Mouse (Mus musculus) hindbrain, embryonic 16.5 days (tissue): Measurements from ENCODE around the gene Timm13. TPM values are rescaled to one million over a fixed set of nuclear protein-coding genes. Genes with fewer than 3 reads are reported as not detected.

Source experiments
- ATAC-seq: fragments of 200-750 bp; cut with Nextera tagmentation; 2 replicates; pipeline ENCODE4 v1.8.0; 2017; ENCODE audit warnings: moderate TSS enrichment, moderate library complexity
- H3K27ac ChIP-seq: fragments of 300-500 bp; sonication (generic); 2 replicates; pipeline ENCODE4 v1.5.1; 2014; ENCODE audit warnings: low read depth, mild to moderate bottlenecking, control low read depth, low read length, moderate library complexity
- H3K27me3 ChIP-seq: fragments of 300-500 bp; sonication (generic); replicated peaks from 2 replicates; pipeline ENCODE4 v1.6.1; 2014; ENCODE audit warnings: low read length; ENCODE audit not compliant: control insufficient read depth, insufficient read depth
- H3K36me3 ChIP-seq: fragments of 300-500 bp; sonication (generic); 2 replicates; pipeline ENCODE4 v1.6.1; 2014; ENCODE audit warnings: mild to moderate bottlenecking, low read length, moderate library complexity, mixed read lengths; ENCODE audit not compliant: control insufficient read depth, insufficient read depth
- H3K4me1 ChIP-seq: fragments of 300-500 bp; sonication (generic); 2 replicates; pipeline ENCODE4 v1.6.1; 2014; ENCODE audit warnings: low read depth, low read length; ENCODE audit not compliant: control insufficient read depth, insufficient read depth
- H3K4me2 ChIP-seq: fragments of 300-500 bp; sonication (generic); 2 replicates; pipeline ENCODE4 v1.6.1; 2014; ENCODE audit warnings: mild to moderate bottlenecking, low read length, control low read depth, moderate library complexity
- H3K4me3 ChIP-seq: fragments of 300-500 bp; sonication (generic); 2 replicates; pipeline ENCODE4 v1.5.1; 2014; ENCODE audit warnings: mild to moderate bottlenecking, low read length, control low read depth, moderate library complexity
- H3K9ac ChIP-seq: fragments of 300-500 bp; sonication (generic); 2 replicates; pipeline ENCODE4 v1.6.1; 2014; ENCODE audit warnings: low read depth, mild to moderate bottlenecking, control low read depth, low read length, moderate library complexity
- H3K9me3 ChIP-seq: fragments of 300-500 bp; sonication (generic); 2 replicates; pipeline ENCODE4 v1.6.1; 2014; ENCODE audit warnings: mild to moderate bottlenecking, low read length, moderate library complexity; ENCODE audit not compliant: control insufficient read depth
- WGBS: fragments of 180-500 bp; shearing (Covaris S2); extraction: QIAGEN DNeasy Blood & Tissue Kit; methylation state at CpG from one replicate; pipeline ENCODE4 v1.1.7; 2014; 5-methylcytosine and 5-hydroxymethylcytosine counted together
- polyA plus RNA-seq: library from polyadenylated mRNA; unstranded; fragments of >200 nt; fragmentation: Nextera tagmentation; extraction: Ambion mirVana; gene quantifications from 2 replicates; pipeline ENCODE4 v1.2.1, GENCODE M21; 2015

Timm13 gene
- polyA plus RNA-seq, 1 experiment from 2014 or later: 364 TPM

DNA sequence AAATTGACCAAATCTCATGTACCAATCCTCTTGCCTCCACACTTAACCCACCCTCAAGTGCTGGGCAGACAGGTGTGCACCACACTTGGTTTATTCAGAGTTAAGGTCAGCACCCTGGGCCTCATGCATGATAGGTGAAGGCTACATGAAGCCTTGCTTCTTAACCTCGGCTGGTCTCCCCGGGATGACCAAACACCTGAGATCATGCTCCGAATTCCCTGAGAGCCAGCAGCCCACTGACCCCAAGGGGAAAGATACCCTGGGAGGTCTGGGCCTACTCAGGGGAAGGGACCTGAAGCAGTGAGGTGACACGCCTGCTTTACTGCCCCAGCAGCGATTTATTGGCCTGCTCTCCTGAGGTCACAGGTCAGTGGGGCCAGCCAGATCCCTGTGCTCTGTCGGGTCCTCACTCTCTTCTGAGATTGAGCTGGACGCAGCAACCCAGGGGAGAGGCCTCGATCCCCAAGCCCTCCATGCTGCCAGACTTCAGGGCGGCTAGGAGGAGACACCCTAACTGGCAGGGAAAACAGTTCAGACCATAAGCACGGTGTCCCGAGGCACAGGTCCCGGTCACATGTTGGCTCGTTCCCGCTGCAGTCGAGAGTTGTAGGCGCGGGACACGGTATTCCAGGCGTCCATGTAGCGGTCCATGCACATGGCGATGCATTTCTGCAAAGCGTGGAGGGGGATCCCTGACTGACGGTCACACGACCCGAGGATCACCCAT, 1.0 kb downstream of the Timm13 start:
- no peaks in the 10 kb centered on the region for H3K9me3 ChIP-seq
- H3K36me3 ChIP-seq: peaks cover 33% of the 10 kb centered on the region
- H3K27me3 ChIP-seq: no peaks in the 10 kb centered on the region
- H3K9ac ChIP-seq: peak overlapping the region; percentile 94
- peak overlapping the region; percentile 91 for H3K4me3 ChIP-seq
- no peak for ATAC-seq
- 15% methylated on average over 24 of the region's 25 CpGs for WGBS
- H3K4me2 ChIP-seq: peak overlapping the region; percentile 70
- peaks cover 14% of the 10 kb centered on the region for H3K4me1 ChIP-seq
- peak overlapping the region; percentile 94 for H3K27ac ChIP-seq

DNA sequence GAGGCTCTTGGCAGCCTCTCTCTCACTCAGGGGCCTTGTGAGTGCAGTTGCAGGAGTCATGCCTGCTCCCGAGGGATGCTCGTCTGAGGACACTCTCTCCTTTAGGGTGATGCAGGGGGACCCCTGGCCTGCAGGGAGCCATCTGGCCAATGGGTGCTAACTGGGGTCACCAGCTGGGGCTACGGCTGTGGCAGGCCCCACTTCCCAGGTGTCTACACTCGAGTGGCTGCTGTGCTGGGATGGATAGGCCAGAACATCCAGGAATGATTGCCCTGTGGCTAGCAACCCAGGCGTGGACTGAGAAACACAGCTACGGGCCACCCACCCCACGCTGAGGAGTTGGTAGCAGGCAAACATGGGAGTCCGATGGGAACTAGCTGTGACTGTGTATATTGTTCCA, 1.7 kb downstream of the Timm13 start:
- Histone ChIP-seq H3K9me3 (no peaks in the 10 kb centered on the region), H3K36me3 (peaks cover 26% of the 10 kb centered on the region), H3K9ac (no peak overlapping the region), H3K4me2 (peak overlapping the region; percentile 70), H3K4me1 (peaks cover 14% of the 10 kb centered on the region), H3K27me3 (no peaks in the 10 kb centered on the region), H3K27ac (no peak overlapping the region), H3K4me3 (no peak overlapping the region)
- WGBS: 91% methylated on average over 8 of the region's 8 CpGs
- ATAC-seq: no peak

DNA sequence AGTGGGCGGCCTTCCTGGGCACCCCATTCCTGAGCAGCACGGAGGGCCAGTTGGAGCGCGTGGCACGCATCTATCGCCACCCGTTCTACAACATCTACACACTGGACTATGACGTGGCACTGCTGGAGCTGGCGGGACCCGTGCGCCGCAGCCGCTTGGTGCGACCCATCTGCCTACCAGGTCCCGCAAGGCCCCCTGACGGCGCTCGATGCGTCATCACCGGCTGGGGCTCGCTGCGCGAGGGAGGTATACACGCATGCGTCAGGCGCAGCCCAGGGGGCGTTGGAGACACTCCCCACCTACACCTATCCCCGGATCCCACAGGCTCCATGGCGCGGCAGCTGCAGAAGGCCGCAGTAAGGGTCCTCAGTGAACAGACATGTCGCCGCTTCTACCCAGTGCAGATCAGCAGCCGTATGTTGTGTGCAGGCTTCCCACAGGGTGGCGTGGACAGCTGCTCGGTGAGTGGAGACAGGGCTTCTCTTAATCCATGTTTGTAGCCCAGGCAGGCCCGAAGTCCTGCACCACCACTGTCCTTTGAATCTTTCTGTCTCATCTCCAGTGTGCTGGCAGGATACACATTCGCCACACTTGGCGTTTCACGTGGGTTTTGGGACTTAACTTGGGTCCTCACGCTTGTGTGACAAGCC, 2.8 kb downstream of the Timm13 start:
- Histone ChIP-seq H3K27me3 (no peaks in the 10 kb centered on the region), H3K4me2 (peak overlapping the region; percentile 3; the same call in 1 of the 2 replicates), H3K9me3 (no peaks in the 10 kb centered on the region), H3K27ac (no peak overlapping the region), H3K4me3 (no peak overlapping the region; the same call in 1 of the 2 replicates), H3K36me3 (peaks cover 16% of the 10 kb centered on the region), H3K9ac (peak overlapping the region; percentile 1; the same call in 1 of the 2 replicates), H3K4me1 (peaks cover 14% of the 10 kb centered on the region)
- no peak for ATAC-seq
- WGBS: 29% methylated on average over 41 of the region's 41 CpGs

DNA sequence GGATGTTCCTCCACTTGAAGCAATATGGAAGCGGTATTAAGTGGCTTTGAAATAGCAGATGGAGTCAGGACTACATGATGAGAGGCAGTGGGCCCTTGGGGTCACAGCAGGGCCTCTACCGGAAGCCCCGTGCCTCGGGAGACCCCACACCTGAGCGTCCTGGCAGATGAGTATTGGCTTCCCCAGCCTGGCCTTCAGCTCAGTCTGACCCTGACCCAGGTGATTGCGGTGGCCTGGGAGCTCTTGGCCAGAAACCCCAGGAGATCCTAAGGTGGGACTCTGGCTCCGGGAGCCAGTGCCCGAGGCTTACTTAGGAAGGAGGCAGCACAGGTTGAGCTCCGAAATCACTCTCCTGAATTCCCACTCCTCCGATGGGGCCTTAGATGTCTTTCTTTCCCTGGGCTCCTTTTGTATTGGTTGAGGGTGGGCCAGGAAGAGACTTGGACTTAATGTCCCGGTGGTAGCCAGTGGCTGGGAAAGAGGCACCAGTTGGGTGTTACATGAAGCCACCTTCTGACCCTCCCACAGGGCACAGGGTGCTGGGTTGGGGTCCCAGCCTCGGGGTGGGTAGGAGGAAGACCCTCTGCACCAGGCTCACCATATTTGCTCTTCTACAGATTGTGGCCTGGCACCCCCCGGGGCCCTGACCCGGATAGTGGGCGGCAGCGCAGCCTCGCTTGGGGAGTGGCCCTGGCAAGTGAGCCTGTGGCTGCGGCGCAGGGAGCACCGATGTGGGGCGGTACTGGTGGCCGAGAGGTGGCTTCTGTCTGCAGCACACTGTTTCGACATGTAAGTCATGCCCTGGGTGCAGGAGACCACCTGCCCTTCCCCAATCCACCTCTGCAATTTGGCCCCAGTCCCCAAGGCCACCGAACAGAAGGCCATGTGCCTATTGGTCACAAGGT, 3.9 kb downstream of the Timm13 start:
- no peaks in the 10 kb centered on the region for H3K9me3 ChIP-seq
- H3K4me2 ChIP-seq: no peak overlapping the region
- peaks cover 14% of the 10 kb centered on the region for H3K4me1 ChIP-seq
- WGBS: 71% methylated on average over 24 of the region's 24 CpGs
- no peak overlapping the region for H3K4me3 ChIP-seq
- no peak overlapping the region for H3K27ac ChIP-seq
- no peak overlapping the region for H3K9ac ChIP-seq
- H3K27me3 ChIP-seq: no peaks in the 10 kb centered on the region
- ATAC-seq: no peak
- peaks cover 6% of the 10 kb centered on the region for H3K36me3 ChIP-seq

DNA sequence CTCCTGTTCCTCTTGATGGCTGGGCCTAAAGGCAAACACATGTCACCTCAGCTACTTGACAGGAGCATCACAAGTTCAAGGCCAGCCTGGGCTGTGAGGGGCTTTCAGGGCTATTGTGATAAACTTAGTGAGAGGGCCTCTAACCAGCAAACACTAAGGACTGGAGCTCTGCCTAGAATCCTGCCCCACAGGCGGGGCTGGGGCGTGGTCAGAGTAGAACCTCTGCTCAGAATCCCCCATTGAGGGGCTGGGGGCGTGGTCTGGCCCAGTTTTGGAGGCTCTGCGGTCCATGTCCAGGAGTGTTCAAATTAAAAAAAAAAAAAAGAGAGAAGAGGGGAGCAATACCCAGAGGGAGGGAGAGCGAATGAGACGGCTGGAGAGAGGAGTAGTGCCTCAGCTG, 5.1 kb downstream of the Timm13 start:
- peaks cover 3% of the 10 kb centered on the region; the same call in 1 of the 2 replicates for H3K36me3 ChIP-seq
- no peak overlapping the region for H3K4me3 ChIP-seq

DNA sequence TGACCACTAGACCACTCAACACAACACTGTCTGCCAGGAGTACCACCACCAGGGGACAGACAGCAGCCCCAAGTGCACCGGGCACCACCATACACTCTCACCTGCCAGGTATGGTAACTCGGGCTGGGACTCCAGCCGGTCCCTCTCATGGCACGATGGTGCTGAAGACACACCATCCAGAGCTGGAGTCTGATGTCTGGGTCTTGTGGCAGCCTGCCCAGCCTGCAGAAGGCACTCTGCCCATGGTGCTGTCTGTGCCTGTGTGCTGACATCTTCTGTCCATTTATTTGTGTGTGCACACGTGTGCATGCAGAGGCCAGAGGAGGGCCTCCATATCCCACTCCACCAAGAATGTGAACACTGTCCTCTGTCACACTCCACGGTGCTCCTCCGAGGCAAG, 5.7 kb downstream of the Timm13 start:
- Histone ChIP-seq H3K27ac (no peak overlapping the region), H3K4me2 (no peak overlapping the region), H3K4me3 (no peak overlapping the region), H3K27me3 (no peaks in the 10 kb centered on the region), H3K9ac (no peak overlapping the region), H3K9me3 (no peaks in the 10 kb centered on the region), H3K4me1 (peaks cover 11% of the 10 kb centered on the region), H3K36me3 (peaks cover 3% of the 10 kb centered on the region; the same call in 1 of the 2 replicates)
- no peak for ATAC-seq
- WGBS: 91% methylated on average over 7 of the region's 7 CpGs

More for the DNA sequence above, 5.1 kb downstream of the Timm13 start:
- Histone ChIP-seq H3K27me3 (no peaks in the 10 kb centered on the region), H3K4me1 (peaks cover 11% of the 10 kb centered on the region), H3K27ac (no peak overlapping the region), H3K9me3 (no peaks in the 10 kb centered on the region), H3K4me2 (no peak overlapping the region), H3K9ac (no peak overlapping the region)
- WGBS: 78% methylated on average over 6 of the region's 6 CpGs
- no peak for ATAC-seq

DNA sequence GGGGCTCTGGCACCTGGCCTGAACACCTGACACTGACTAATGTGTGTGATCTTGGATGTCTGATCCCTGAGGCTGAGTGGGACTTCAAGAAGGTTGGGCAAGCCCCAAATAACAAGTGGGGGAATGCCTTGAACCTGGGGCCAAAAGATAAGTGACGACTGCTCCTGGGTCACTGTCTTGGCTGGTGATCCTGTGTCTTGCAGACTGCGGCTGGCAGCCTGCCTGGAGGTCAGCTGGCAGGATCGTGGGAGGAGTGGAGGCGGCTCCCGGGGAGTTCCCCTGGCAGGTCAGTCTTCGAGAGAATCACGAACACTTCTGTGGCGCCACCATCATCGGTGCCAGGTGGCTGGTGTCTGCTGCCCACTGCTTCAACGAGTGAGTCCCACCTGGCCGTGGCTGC, 13.6 kb downstream of the Timm13 start:
- Histone ChIP-seq H3K27me3 (peaks cover 2% of the 10 kb centered on the region), H3K36me3 (no peaks in the 10 kb centered on the region), H3K27ac (no peak overlapping the region), H3K4me1 (no peaks in the 10 kb centered on the region), H3K4me3 (no peak overlapping the region), H3K9ac (no peak overlapping the region), H3K9me3 (no peaks in the 10 kb centered on the region), H3K4me2 (no peak overlapping the region)
- 53% methylated on average over 10 of the region's 11 CpGs for WGBS
- no peak for ATAC-seq

DNA sequence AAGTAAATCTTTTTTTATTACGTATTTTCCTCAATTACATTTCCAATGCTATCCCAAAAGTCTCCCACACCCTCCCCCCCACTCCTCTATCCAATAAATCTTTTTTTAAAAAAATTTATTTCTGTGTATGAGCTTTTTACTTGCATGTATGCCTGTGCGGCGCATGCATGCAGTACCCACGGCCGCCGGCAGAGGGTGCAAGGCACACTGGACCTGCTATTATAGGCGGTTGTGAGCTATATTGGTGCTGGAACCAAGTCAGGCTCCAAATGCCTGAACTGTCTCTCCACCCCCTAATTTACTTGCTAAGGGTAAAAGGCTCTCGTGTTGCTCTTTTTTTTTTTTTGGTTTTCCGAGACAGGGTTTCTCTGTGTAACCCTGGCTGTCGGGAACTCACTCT, 19.5 kb downstream of the Timm13 start:
- no peak overlapping the region for H3K4me2 ChIP-seq
- no peak for ATAC-seq

DNA sequence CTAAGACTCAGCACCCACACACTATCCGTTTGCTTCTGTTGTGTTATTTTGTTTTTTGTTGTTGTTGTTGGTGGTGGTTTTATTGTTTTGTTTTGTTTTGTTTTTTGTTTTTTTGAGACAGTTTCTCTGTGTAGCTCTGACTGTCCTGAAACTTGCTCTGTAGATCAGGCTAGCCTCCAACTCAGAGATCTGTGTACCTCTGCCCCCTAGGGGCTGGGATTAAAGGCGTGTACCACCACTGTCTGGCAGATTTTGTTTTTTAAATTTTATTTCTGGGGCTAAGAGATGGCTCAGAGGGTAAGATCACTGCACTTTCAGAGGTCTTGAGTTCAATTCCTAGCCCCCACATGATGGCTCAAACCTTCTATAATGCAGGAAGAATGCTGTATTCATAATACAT, 19.9 kb downstream of the Timm13 start:
- no peak for ATAC-seq
- 82% methylated on average over 2 of the region's 2 CpGs for WGBS

More for the DNA sequence above, 19.5 kb downstream of the Timm13 start:
- peaks cover 2% of the 10 kb centered on the region; the same call in 1 of the 2 replicates for H3K9me3 ChIP-seq
- no peak overlapping the region for H3K27ac ChIP-seq
- no peak overlapping the region for H3K4me3 ChIP-seq
- no peak overlapping the region for H3K9ac ChIP-seq
- H3K27me3 ChIP-seq: no peaks in the 10 kb centered on the region
- 27% methylated on average over 10 of the region's 10 CpGs for WGBS
- H3K4me1 ChIP-seq: no peaks in the 10 kb centered on the region
- H3K36me3 ChIP-seq: no peaks in the 10 kb centered on the region

More for the DNA sequence above, 19.9 kb downstream of the Timm13 start:
- Histone ChIP-seq H3K4me3 (no peak overlapping the region), H3K36me3 (no peaks in the 10 kb centered on the region), H3K9ac (no peak overlapping the region), H3K4me1 (no peaks in the 10 kb centered on the region), H3K27me3 (no peaks in the 10 kb centered on the region), H3K27ac (no peak overlapping the region), H3K4me2 (no peak overlapping the region), H3K9me3 (peaks cover 2% of the 10 kb centered on the region; the same call in 1 of the 2 replicates)
